Mouse (Mus musculus) fibroblast of lung, adult 2 months (primary cell): ENCODE measurements around the gene Rps6ka3.

Experiments
- DNase-seq: peaks from one replicate; pipeline ENCODE4 v3.0.0-alpha.2; 2011; ENCODE audit warnings: low read depth

Rps6ka3 gene

GRCm38 (mm10) chrX:159210007-159210406 is at the start of gene Rps6ka3:
Rps6ka3 (plus strand) TSS chrX:159210307.
- no peak for DNase-seq

DNA sequence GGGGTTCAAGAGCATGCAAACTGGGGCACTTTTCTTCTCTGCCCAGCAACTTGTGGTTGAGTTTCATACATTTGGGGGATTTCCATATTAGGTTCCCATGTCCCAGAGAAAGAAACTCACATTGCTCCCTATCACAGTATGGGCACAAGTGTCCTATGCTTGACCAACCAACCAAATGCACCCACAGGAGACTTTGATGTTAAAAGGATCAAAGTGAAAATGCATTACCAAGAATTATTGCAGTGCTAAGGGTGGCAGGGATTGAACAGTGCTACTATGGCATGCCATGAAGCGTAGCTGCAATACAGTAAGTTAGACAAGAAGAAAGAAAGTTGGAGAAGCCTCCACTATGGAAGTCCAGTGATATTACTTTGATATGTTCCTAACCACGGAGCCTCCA is 40.9 kb upstream of the Rps6ka3 start:
- DNase-seq, result no peak

GRCm38 (mm10) chrX:159171579-159171978 is 38.5 kb upstream of the Rps6ka3 start:
- DNase-seq, result no peak

GRCm38 (mm10) chrX:159191581-159191980 is 18.5 kb upstream of the Rps6ka3 start:
- no peak for DNase-seq

- no peak for DNase-seq
Measured at GRCm38 (mm10) chrX:159199495-159199894, 10.6 kb upstream of the Rps6ka3 start.

DNA sequence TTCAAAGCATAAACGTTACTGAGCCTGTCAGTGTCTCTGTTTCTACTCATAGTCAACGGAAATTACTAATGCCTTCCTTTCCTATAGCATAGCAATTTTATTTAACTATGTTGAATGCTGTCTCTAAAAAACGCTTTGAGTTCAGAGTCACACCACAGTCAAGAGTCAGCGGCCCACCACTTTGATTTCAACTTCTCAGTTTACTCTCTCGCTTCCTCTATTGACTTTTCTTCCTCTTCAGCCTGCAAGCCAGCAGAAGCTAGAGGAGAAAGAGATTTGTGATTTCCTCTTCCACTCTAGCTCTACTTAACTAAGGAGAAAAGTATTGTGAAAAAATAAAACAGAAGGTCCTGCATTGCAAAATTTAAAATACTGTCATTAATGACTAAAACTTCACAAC is 10.0 kb upstream of the Rps6ka3 start:
- DNase-seq, result no peak

DNA sequence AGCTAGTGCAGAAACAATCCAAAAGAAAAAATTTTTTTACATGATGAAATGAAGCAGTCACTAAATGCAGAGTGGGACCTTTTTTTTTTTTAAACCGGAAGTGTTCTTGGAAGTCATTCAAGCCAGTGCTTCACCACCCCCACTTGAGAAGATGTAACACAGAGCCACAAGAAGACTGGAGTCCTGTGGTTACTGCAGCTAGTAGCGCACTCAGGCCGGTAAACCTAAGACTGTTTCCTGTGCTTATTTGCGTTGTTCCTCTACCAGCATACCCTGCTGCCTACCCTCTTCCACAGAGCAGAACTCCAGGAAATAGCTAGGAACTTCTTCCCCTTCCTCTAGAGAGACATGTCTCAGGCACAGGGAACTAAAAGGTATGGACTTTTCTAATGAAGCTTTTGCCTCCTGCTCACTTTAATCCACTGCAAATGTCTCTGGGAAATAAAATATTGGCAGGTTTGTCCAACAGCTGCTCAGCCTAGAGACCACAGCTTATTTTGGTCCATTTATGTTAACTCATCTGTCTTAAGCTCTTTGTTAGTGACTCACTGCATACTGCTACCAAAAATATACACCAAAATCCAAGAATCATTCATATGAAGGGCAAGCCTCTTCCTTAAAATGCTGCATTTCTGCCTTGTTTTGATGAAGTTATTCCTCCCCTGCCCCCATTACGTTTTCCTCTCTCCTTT is 931 bp downstream of the Rps6ka3 start:
- no peak for DNase-seq

GRCm38 (mm10) chrX:159215253-159215652 is 5.1 kb downstream of the Rps6ka3 start:
- no peak for DNase-seq

DNA sequence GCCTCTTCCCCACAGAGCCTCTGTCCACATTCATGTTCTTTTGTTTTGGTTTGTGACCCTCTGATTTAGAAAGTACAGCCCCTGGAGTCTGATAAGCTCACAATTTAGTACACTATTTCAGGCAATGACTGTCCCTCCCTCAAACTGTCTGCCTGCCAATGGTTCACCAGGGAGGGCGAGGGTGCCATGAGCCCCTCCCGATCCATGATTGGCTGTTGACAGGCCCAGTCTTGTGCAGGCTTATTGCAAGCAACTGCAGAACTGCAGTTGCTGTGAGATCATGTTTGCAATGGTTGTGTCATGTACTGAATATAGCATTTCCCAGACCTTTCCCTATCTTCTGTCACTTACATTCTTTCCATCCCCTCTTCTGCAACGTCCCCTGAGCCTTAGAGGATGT is 12.4 kb downstream of the Rps6ka3 start:
- no peak for DNase-seq

DNA sequence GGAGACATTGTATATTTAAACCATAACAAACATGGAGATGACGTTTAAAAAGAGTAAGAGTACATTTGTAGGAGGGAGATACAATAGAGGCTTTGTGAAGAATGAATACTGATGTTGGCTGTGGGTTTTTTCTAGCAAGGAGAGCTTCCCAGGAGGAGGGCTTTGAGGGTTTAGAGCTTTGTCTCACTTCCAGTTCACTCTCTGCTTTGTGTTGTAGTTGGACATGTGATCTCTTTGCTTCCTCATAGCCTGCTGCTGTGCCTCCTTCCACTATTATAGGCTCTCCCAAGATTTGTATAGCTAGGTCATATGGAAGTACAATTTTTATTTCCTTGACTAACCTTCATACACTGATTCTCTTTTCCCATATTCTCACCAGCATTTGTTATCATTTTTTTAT is 27.2 kb downstream of the Rps6ka3 start:
- no peak for DNase-seq

DNA sequence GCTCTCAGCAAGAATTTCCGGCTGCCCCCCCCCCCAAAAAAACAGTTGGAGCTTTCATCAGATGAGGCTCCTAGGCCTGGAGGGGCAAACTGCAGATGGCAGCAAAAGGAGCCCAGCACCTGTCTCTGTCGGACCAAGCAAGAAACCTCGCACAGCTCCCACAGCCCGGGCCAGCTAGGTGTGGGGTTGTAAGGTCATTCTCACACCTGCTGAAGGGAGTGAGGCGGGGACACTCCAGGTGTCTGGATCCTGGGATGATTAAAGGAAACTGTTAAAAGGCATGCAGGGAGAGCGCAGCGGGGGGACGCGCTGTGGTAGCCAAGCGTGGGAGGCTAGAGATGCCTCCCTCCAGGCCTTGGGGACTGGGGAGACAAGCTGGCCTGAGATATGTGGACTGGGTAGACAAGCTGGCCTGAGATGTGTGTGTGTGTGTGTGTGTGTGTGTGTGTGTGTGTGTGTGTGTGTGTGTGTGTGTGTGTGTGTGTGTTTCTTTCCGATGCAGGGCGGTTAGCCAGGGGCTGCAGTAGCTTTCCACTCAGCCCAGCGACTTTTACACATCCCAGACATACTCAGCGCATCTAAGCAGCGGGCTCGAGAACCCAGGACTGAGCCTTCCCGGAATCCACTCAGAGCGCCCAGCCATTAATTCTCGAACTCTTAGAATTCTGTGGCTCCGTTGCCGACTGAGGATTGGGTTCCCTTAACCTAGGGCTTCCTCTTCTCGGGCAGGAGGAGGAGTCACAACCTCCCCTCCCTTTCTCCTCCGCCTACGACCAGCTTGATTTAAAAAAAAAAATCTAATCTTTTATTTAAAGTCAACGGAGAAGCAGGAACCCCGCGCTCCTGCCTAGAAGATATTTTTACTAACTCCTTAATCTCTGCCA is 44.1 kb downstream of the Rps6ka3 start:
- DNase-seq, result no peak

- DNase-seq, result no peak
Measured at GRCm38 (mm10) chrX:159255123-159255978, 45.2 kb downstream of the Rps6ka3 start.

GRCm38 (mm10) chrX:159256040-159256852 is 46.1 kb downstream of the Rps6ka3 start:
- no peak for DNase-seq

DNA sequence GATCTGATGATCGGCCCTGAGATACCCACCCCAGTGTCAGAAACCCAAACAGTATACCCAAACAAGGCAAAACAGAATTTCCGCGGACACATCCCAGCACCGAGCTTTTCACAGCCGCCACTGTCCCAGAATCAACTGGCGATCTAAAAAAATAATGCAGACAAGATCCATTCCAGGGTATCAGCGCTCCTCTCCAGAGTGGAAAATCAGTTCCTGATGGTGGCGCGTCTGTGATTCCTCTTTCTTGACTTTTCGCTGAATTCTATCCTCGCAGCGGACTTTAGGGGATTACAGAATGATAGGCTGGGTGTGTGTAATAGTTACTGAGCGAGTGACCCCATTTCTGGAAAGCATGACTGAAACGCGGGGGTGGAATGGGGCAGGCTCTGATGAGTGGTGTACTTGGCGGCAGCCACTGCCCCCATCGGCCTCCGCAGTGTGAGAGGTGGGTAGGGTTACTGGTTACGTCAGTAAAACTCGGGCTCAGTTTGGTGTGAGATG is 46.9 kb downstream of the Rps6ka3 start:
- DNase-seq, result no peak

GRCm38 (mm10) chrX:159264681-159265080 is 54.6 kb downstream of the Rps6ka3 start:
- no peak for DNase-seq

- DNase-seq, result no peak
Measured at GRCm38 (mm10) chrX:159269072-159269471, 59.0 kb downstream of the Rps6ka3 start.

- DNase-seq, result no peak
Measured at GRCm38 (mm10) chrX:159286765-159287164, 76.7 kb downstream of the Rps6ka3 start.

- no peak for DNase-seq
Measured at GRCm38 (mm10) chrX:159295879-159296278, 85.8 kb downstream of the Rps6ka3 start.

GRCm38 (mm10) chrX:159302349-159303311 is 92.5 kb downstream of the Rps6ka3 start:
- no peak for DNase-seq

DNA sequence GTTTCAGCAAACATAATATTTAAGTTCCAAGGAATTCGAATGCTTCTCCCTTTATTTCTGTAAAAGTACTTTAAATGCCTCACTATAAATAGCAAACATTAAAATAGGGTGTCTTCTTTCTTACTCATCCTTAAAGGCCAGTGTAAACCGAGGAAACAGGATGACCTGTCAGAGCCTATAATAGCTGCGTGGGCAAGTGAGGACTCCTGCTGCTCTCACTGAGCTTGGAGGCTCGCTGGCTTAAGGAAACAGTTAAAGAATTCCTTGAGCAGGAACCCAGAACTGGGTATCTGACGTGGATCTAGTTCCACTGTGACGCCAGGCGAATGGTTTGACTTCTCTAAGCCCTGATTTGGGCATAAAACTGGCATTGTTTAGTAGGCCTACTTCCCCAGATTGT is 105.2 kb downstream of the Rps6ka3 start:
- no peak for DNase-seq
